Mouse (Mus musculus): ENCODE measurements around the gene Cebpg. TPM values are rescaled to one million over a fixed set of nuclear protein-coding genes. Genes with fewer than 3 reads are reported as not detected.

The Cebpg gene
- polyA plus RNA-seq (2012; rRNA removed), result 9.2 and 14.2 TPM in 2 replicates

DNA sequence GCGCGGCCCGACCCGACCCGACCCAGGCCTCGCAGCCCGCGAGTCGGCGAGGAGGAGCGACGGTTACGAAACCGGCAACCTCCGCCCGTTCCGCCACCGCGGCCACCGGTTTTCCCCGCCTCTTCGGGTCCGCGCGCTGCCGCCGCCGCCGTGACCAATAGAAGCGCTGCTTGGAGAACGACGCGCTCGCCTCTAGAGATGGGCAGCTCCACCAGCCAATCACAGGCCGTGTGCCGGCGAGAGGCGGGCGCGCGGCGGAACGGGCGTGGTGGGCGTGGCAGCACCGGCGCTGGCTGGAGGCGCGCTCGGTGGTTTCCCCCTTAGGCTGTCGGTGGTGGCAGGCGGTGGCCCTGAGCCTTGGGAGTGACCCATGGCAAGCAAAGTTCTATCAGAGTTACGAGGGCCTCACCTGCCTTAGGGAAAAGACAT is at the start of gene Cebpg:
TSS of gene Cebpg (minus strand) at position 138 of the 429 bp plus-strand sequence.
- 1% methylated on average over 53 of the region's 53 CpGs for WGBS
- peak; percentile 67 for DNase-seq (ENCODE audit: low read depth, low spot score)

DNA sequence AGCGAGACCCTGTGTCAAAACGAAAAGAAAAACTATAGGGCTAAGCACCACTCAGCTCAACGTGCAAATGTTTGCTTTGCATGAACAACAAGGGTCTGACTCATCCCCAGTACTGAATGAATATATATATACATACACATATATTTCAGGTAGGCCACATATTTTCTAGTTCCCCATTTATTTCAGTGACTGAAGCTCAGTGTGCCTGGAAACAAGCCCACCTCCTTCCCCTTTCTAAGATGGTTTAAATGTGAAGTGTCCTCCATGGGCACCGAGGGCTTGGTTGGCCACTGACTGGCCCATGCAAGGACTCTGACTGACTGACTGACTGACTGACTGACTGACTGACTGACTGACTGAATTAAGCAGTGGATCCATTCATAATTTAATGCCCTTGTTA is 43.2 kb upstream of the Cebpg start:
- DNase-seq (ENCODE audit: low read depth, low spot score), result no peak
- 74% methylated on average over 4 of the region's 4 CpGs for WGBS

DNA sequence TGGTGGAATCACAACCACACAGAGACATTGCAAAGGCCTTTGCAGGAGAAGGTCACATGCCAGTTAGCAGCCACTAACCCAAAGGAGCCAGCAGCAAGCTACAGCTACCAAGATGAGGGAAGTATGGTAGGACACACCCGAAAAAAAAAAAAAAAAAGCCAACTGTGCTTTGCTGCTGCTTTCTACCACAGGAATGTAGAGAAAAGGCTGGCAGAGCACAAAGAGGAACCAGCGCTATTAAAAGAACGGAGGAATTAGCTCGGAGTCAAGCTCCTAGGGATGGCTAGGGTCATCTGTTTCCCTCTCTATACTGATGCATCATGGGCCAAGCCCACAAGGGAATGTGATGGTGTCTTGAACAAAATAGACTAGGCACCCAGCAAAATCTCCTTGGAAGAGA is 42.4 kb upstream of the Cebpg start:
- WGBS, result 66% methylated on average over 4 of the region's 4 CpGs

DNA sequence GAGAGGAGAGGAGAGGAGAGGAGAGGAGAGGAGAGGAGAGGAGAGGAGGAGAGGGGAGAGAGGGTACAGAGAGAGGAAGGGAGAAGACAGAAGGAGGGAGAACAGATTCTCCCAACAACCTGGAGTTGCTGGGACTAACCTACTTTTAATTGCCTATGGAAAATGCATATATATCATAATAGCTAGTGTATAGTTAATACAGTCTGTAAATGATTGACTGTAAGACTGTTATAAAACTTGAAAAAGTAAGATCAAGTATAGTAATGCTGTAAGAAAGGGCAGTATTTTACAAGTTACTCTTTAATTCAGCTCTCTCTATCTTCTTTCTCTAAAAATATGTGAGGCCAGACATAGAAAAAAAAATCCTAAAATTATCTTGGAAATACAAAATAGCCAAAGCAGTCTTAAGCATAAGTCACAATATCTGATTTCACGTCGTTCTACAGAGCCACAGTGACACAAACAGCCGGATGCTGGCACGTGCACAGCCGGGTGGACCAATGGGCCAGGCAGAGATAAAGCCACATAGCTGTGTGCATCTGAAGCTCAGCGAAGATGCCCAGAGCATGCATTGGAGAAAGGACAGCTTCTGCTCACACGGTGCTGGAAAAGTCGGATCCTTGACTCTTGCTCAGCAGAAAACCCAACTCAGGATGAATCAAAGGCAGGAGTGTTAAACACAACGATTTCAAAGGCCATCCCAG is 38.8 kb upstream of the Cebpg start:
- 28% methylated on average over 9 of the region's 9 CpGs for WGBS
- no peak for DNase-seq (ENCODE audit: low read depth, low spot score)

More for the DNA sequence above, 42.4 kb upstream of the Cebpg start:
- DNase-seq (ENCODE audit: low read depth, low spot score), result no peak

DNA sequence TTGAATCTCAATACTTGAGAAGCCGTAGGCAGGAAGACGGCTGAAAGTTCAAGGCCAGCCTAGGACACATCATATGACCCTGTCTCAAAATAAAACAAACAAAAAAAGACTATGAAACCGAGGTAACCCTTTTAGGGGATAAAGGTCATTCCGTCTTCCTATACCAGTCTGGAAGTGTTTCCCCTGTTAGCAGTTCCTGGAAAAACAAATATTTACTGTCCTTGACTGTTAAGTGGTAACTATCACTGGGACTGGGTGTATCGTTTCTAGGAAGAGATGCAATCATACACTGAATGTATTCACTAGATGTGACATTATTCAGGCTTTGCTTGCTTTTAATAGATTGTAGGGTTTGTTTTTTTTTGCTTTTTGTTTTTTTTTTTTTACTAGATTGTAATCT is 34.2 kb upstream of the Cebpg start:
- WGBS, result 26% methylated on average over 5 of the region's 5 CpGs
- no peak for DNase-seq (ENCODE audit: low read depth, low spot score)

DNA sequence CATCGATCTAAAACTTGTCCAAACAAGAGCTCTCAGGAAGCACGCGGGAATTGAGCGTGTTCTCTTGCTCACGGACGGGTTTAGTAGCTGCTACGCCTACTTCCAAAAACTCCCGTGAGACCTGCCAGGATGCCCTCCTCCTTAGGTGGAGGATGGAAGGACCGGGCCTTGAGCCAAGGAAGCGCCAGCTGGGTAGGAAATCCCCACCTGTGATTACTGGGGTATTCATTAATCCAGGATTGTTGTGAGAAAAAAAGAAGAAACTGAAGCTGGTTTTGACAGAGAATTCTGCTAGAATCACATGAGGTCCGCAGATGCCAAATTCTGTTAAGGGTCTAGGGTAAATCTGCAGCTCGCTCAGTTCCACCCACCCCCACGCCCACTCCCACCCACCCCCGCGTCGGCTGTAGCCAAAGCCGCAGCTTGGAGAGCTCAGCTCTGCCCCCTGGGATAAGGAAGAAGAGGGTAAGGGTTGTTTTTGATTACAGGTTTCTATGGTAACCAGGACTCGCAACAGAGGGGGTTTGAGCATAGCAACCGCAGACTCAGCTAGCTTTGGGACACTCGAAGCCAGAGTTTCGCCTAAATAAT is 30.0 kb upstream of the Cebpg start:
- WGBS, result 2% methylated on average over 21 of the region's 21 CpGs
- no peak for DNase-seq (ENCODE audit: low read depth, low spot score)

DNA sequence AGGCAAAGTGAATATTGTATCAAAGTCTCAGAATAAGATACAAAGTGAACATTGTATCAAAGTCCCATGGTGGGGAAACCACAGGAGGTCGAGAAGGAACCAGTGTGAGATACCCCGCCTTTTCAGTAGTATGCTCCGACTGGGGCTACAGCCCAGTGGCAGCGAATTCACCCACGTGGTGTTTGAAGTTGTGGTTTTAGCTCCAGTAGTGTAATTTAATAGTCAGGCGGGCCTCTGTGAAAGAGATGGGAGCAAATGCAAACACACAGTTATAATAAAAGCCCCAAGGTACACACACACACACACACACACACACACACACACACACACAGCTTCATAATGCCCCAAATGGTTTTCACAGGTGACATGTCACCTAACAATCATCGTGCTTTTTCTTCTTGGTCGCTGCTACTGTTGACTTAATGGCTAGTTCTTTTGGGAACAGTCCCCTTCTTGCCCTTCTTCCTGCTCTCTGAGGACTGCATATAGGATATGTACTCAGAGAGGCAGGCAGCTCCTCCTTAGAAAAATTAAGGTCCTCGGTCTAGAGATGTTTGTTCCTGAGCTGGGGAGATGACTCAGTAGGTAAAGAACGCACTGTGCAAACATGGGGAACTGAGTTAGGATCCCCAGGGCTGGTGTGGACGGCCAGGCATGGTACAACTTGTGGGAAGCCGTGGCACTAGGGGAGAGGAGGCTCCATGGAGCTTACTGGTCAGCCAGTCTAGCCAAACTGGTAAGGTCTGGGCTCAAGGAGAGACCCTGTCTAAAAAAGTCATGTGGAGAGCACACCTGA is 28.4 kb upstream of the Cebpg start:
- WGBS, result 27% methylated on average over 12 of the region's 12 CpGs
- no peak for DNase-seq (ENCODE audit: low read depth, low spot score)

DNA sequence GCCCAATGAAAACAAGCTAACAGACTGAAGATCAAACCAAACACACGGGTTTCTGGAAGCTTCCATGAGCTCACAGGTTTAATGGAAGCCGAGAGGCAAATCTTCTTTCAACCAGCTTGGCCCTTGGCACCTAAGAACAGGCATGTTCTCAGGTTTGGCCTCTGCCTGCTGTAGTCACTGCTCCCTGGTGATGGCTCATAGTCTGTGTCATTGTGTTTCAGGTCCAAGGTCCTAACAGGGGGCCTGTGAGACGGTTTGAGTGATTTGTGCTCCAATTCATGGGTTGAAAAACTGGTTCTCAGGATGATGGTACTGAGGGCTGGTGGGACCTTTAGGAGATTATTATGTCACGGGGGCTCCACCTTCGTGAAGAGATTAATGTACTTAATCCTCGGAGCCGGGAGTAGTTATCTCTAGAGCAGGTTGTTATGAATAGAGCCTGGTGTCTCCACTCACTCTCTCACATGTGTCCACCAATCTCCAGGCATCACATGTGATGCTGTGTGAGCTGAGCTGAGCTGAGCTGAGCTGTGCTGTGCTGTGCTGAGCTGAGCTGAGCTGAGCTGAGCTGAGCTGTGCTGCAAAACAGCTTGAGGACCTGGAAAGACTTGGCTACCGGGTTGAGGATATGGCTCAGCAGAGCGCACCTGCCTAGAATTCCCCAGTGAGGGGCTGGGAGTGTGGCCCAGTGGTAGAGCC is 25.2 kb upstream of the Cebpg start:
- DNase-seq (ENCODE audit: low read depth, low spot score), result no peak
- 59% methylated on average over 9 of the region's 9 CpGs for WGBS

DNA sequence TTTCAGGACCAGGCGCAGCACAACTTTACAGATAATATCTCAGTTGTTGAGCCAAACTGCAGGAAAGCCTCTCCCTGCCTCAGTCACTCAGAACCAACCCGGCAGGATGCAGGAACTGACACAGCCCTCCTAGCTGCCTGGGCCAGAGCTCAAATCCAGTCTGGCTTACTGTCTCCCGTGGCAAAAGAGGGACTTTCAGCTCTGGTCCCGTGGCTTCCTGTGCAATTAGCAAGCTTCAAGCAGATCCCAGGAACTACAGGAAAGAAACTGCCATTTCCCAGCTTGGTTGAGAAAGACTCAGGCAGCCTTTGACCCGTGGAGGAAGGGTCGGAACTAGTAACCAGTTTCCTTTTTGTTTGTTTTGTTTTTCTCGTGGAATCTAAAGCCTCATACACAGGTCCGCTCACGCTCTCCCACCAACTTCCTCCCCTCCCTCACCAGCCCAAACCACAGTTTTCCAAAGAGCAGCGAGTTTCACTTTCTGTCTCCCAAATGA is 24.5 kb upstream of the Cebpg start:
- WGBS, result 4% methylated on average over 10 of the region's 10 CpGs
- no peak for DNase-seq (ENCODE audit: low read depth, low spot score)

DNA sequence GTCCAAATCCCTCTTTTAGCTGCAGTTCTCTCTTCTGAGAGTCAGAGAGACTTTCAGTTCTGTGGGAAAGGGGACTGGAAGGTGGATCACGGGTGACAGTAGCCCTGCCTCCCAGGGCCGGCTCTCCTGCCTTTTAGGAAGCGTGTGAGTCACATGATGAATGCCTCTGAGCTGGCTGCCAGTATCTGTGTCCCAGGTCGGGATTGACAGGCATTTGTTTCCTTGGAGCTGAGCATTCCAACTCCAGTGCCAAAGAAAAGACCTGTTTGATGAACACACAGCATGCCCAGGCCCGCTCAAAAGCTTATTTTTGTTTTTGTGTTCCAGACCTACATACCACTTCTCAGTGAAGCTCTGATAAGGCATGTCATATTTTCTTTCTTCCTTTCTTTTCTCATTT is 20.3 kb upstream of the Cebpg start:
- no peak for DNase-seq (ENCODE audit: low read depth, low spot score)
- 49% methylated on average over 5 of the region's 5 CpGs for WGBS

DNA sequence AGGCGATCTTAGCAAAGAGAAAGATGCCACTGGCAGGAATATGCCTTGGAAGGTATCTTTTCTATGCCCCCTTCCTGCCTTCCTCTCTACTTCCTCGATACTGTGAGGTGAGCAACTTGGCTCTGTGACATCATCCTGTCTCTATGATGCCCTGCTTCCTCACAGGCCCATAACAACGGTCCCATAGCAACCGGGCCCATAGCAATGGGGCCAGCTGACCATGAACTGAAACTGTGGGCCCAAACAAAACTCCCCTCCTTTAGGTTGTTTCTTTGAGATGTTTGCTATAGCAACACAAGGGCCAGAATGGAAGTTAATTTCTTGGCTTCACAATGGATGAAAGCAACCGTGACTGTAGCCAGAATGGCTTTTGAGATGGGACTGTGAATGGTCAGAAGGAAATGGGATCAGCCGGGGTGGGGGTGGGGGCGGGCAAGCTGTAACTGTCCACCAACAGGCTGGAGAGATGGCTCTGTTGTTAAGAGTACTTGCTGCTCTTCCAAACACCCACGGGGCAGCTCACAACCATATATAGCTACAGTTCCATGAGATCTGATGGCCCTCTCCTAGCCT is 10.4 kb upstream of the Cebpg start:
- DNase-seq (ENCODE audit: low read depth, low spot score), result no peak
- 83% methylated on average over 8 of the region's 8 CpGs for WGBS

DNA sequence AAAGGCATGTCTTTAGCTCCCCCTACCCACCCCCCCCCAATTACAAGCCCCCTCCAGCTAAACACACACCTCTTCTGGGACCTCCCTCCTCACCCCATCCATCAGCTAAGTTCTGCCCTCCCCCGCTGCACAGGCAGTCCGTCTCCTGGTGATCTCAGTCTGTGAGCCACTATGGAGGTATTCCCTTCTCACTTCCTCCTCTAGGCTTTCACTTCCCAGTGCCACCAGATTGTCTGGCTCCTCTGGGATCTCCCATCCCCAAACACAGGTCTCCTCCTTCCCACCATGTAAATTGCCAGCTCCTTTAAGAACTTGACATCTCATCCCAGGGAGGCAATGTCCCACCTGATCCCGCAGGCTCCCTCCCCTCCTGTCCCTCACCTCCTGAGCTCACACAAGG is 9.6 kb upstream of the Cebpg start:
- WGBS, result 89% methylated on average over 3 of the region's 3 CpGs
- DNase-seq (ENCODE audit: low read depth, low spot score), result no peak

DNA sequence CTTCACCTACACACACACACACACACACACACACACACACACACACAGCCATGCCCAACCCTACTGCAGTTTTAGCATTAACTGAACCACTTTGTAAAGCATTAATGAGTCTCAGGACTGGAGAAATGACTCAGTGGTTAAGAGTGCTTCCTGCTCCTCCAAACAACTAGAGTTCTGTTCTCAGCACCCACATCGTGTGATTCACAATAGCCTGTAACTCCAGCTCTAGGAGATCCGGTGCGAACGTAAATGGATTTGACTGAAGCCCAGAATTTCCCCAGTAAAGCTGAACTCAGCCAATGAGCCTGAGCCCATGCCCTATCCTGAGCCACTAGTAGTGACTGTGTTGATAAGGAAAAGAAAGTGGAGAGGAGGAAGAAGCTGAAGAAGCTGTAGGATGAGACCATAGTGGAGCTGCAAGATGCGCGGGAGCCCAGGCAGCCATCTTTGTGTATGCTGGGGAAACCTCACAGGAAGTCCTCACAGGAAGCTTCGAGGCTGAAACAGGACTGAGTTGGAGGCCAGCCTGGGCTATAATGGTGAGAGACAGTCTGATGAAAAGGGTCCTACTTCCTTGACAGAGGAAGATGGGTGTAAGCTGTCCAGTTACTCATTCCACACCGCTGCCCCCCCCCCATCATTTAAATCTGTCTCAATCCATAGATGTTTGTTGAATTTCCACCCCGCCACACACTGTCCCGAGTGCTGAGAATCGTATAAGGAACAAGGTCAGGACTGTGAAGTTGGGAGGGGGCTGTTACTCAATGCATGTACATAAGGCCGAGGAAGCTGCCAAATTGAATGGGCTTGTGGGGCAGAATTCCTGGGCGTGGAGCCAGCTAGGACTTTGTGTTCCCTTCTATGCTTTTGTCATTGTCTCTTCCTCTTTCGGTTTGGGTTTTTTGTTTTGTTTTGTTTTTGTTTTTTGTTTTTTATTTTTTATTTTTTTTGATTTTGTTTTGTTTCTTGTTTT is 8.2 kb upstream of the Cebpg start:
- DNase-seq (ENCODE audit: low read depth, low spot score), result no peak

DNA sequence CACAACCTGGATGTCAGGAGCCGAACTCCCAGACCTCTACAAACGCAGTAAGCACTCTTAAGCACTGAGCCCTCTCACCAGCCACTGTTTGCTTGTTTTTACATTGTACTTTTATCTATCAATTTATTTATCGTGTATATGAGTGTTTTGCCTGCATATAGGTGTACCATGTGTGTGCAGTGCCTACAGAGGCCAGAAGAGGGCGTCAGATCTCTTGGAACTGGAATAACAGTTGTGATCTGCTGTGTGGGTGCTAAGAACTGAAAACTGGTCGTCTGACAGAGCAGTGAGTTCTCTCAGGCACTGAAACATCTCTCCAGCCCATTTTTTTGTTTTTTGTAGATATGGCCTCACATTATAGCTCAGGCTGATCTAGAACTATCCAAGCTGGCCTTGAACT is 3.1 kb upstream of the Cebpg start:
- DNase-seq (ENCODE audit: low read depth, low spot score), result no peak
- 78% methylated on average over 5 of the region's 5 CpGs for WGBS

More for the DNA sequence above, 8.2 kb upstream of the Cebpg start:
- WGBS, result 59% methylated on average over 14 of the region's 14 CpGs

DNA sequence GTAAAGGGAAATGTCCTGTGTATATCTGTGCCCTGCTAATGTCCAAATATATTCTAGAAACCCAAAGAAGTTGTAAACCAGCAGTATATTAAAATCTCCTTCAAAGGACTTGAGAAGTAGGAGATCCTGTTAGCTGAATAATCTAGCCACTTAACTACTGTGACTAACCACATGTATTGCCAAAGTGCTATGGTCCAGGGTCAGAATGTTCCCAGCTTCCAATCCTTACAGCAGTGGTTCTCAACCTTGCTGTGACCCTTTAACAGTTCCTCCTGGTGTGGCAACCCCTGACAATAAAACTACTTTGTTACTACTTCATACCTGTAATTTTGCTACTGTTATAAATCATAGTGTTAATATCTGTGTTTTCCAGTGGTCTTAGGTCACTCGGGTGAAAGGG is 2.0 kb upstream of the Cebpg start:
- DNase-seq (ENCODE audit: low read depth, low spot score), result no peak
- WGBS, result 78% methylated on average over 1 of the region's 1 CpGs

DNA sequence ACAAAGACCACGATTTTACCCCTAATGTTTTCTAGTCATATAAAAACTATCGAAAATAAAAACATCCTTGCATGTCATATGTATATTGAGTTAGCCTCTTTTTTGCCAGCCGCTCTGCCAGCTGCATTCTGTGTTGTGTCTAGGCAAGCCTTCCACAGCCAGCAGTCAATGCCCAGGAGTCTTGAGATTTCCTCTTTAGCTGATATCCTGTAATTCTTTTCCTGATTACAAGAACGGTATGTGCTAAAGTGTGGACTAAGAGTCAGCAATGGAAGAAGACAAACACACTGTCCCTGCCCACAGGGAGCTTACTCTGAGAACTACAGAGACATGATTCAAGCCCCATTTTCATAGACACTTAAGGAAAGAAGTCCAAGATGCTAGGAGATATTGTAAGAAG is 1.2 kb upstream of the Cebpg start:
- WGBS, result 83% methylated on average over 4 of the region's 4 CpGs
- no peak for DNase-seq (ENCODE audit: low read depth, low spot score)

DNA sequence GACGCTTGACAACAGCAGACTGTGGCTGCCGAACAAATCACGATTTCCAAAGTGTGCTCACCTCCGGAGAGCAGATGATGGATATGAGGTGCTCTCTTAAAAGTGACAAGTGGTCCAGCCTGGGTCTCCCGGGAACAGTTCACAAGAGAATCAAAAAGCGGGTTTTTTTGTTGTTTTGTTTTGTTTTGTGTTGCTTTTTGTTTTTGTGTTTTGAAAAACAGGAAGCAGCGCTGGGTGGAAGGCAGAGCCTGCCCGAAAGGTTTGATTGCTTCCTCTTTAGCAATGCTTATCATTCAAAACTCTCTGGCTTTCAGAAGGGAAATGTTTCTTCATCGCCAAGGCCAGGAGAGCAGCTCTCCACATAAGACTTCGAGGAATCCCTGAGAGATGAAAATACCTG is 626 bp upstream of the Cebpg start:
- DNase-seq (ENCODE audit: low read depth, low spot score), result no peak
- 14% methylated on average over 10 of the region's 10 CpGs for WGBS

DNA sequence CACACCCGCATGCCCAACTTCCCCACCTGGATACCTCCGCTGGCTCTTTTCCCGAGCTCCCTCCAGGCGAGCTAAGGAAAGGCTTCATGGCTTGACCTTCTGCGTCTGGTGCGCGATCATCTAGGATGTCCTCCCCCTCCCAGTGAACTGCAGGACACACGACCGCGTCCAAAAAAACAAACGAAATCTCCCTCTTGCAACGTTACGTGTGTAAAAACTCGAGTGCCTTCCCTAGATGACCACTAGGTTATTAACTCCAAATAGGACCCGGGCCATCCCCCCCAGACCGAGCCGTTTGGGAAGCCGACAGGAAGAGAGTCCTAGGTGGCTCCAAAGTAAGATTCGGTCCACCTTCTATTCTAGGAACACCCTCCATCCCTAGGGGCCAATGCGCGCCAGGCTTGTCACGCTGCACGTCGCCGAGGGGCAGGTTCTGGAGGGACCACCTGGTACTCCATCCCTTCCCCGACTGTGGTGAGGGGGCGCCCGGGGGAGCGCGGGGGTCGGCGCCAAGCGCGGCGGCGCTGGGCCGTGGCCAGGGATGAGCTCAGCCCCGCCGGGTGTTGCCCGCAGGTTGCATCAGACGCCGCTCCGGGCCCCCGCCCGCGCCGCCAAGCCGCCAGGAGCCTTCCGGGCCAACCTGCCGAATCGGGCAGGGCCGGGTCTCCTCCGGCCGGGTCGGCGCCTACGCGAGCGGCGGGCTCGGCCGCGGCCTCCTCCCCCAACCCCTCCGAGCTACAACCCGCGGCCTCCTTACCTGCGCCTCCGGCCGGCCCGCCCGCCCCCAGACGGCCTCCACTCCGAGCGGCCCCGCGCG is 546 bp downstream of the Cebpg start:
- no peak for DNase-seq (ENCODE audit: low read depth, low spot score)
- 1% methylated on average over 74 of the region's 77 CpGs for WGBS

Data from large intestine, adult 2 months (tissue).